Mouse (Mus musculus): ENCODE data around the gene Palb2.

DNA sequence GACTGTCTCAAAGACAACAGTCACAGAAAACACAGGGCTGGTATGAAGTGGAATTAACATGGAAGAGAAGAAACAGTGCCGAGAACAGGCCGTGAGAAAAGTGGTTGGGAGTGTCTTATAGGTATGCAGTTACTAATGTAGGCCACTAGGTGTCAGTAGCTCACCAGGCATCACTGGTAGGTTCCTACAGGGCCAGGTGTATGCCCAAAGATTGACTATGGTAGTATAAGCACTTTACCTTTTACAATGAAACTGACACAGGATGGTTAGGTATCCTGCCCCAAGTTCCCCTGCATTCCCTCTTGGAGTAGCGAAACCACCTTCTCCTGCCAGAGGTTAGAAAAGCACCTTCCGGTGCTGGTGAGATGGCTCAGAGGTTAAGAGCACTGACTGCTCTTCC is 33.6 kb downstream of the Palb2 start:
- peak; percentile 90 for TF ChIP-seq CTCF (IDR thresholded peaks at IDR 0.05; ENCODE audit: low read depth)
- TF ChIP-seq EP300 (optimal IDR thresholded peaks at IDR 0.05), result no peak
